18 mouse cellular contexts compared by ENCODE assay signal in genomic region chr5:111012064-111012463, GRCm38 (mm10).
DNase-seq lines count a peak whose midpoint lies in the region; ATAC-seq and TF ChIP-seq lines count a peak whose summit lies in the region.
"Had no signal": no experiment of that assay in that cellular context is flagged by ENCODE, and none has a peak within 500 bp of the region (broad histone marks: within the 10 kb centered on the region; RNA-seq: fewer than 3 reads in every experiment).

No protein-coding gene starts in this region.

- ATAC-seq in hindbrain, embryonic 12.5 days (ENCODE audit: low FRiP score), result no peak
- no peak for ATAC-seq in hindbrain, postnatal 0 days
- ATAC-seq in kidney, postnatal 0 days (replicated peaks; ENCODE audit: low FRiP score, low read depth), result no peak
- no peak for ATAC-seq in neural tube, embryonic 15.5 days (ENCODE audit: low FRiP score)
- ATAC-seq: CD4-positive, CD25-positive, alpha-beta regulatory T cell, adult 4 months; forebrain, embryonic 15.5 days; liver, embryonic 12.5 days had no signal

- peaks cover 24% of the 10 kb centered on the region for H3K4me1 ChIP-seq in hindbrain, embryonic 12.5 days
- H3K4me1 ChIP-seq in hindbrain, postnatal 0 days (ENCODE audit: insufficient read depth, low read length), result peaks cover 17% of the 10 kb centered on the region; the same call in 1 of the 2 replicates
- H3K4me1 ChIP-seq in kidney, postnatal 0 days (replicated peaks; ENCODE audit: insufficient read depth, low read length), result peaks cover 10% of the 10 kb centered on the region
- H3K4me1 ChIP-seq in embryonic facial prominence, embryonic 10.5 days, result peaks cover 46% of the 10 kb centered on the region
- H3K4me1 ChIP-seq in neural tube, embryonic 15.5 days, result peaks cover 70% of the 10 kb centered on the region
- H3K4me1 ChIP-seq: liver, embryonic 12.5 days had no signal

- 0 out of 2 replicates have a peak overlapping the region, but pooled peaks have one; percentile 13 for H3K27ac ChIP-seq in hindbrain, embryonic 12.5 days
- no peak overlapping the region for H3K27ac ChIP-seq in hindbrain, postnatal 0 days
- H3K27ac ChIP-seq in kidney, postnatal 0 days, result 0 out of 2 replicates have a peak overlapping the region, but pooled peaks have one; percentile 19
- H3K27ac ChIP-seq in embryonic facial prominence, embryonic 10.5 days (replicated peaks), result 0 out of 2 replicates have a peak overlapping the region, but pooled peaks have one; percentile 19
- peak overlapping the region; percentile 42; the same call in 1 of the 2 replicates for H3K27ac ChIP-seq in neural tube, embryonic 15.5 days (replicated peaks)
- H3K27ac ChIP-seq: forebrain, embryonic 15.5 days; heart, embryonic 13.5 days; layer of hippocampus, adult 2 months; liver, embryonic 12.5 days had no signal

- no peak for TF ChIP-seq CTCF in hindbrain, postnatal 0 days (IDR thresholded peaks at IDR 0.05; ENCODE audit: low read depth)
- TF ChIP-seq CTCF in kidney, postnatal 0 days (IDR thresholded peaks at IDR 0.05; ENCODE audit: low read depth), result no peak

- DNase-seq in hindbrain, postnatal 0 days (ENCODE audit: low spot score), result no peak
- DNase-seq in kidney, postnatal 0 days (ENCODE audit: low spot score), result no peak
- DNase-seq in kidney, postnatal 10 days, result no peak
- DNase-seq in embryonic facial prominence, embryonic 10.5 days (ENCODE audit: low spot score), result no peak
- no peak for DNase-seq in frontal cortex, postnatal 10 days (ENCODE audit: low spot score in 2 of 2)
- DNase-seq: cerebellum, postnatal 14 days; lung, embryonic 14.5 days; right cerebral cortex, postnatal 14 days; thymus, postnatal 25 days had no signal

- H3K27me3 ChIP-seq in hindbrain, embryonic 12.5 days, result no peaks in the 10 kb centered on the region
- no peaks in the 10 kb centered on the region for H3K27me3 ChIP-seq in hindbrain, postnatal 0 days (ENCODE audit: insufficient read depth, low read length)
- no peaks in the 10 kb centered on the region for H3K27me3 ChIP-seq in kidney, postnatal 0 days (ENCODE audit: insufficient read depth, low read length)
- no peaks in the 10 kb centered on the region for H3K27me3 ChIP-seq in embryonic facial prominence, embryonic 10.5 days (replicated peaks; ENCODE audit: low read depth, poor library complexity, severe bottlenecking)
- H3K27me3 ChIP-seq in neural tube, embryonic 15.5 days (replicated peaks), result no peaks in the 10 kb centered on the region
- H3K27me3 ChIP-seq: forebrain, embryonic 15.5 days; heart, embryonic 13.5 days; liver, embryonic 12.5 days had no signal

- H3K9ac ChIP-seq in hindbrain, embryonic 12.5 days, result no peak overlapping the region
- H3K9ac ChIP-seq in hindbrain, postnatal 0 days (replicated peaks; ENCODE audit: low read length), result no peak overlapping the region
- no peak overlapping the region for H3K9ac ChIP-seq in kidney, postnatal 0 days (ENCODE audit: low read depth, low read length)
- H3K9ac ChIP-seq in neural tube, embryonic 15.5 days (replicated peaks), result no peak overlapping the region
- H3K9ac ChIP-seq: forebrain, embryonic 15.5 days; heart, embryonic 13.5 days; liver, embryonic 12.5 days; lung, embryonic 14.5 days had no signal

- peaks cover 10% of the 10 kb centered on the region; the same call in 1 of the 2 replicates for H3K9me3 ChIP-seq in hindbrain, embryonic 12.5 days (replicated peaks)
- no peaks in the 10 kb centered on the region for H3K9me3 ChIP-seq in hindbrain, postnatal 0 days (ENCODE audit: low read length)
- H3K9me3 ChIP-seq in kidney, postnatal 0 days (replicated peaks; ENCODE audit: low read length), result no peaks in the 10 kb centered on the region
- peaks cover 18% of the 10 kb centered on the region; the same call in 1 of the 2 replicates for H3K9me3 ChIP-seq in embryonic facial prominence, embryonic 10.5 days
- no peaks in the 10 kb centered on the region for H3K9me3 ChIP-seq in neural tube, embryonic 15.5 days (replicated peaks)
- H3K9me3 ChIP-seq: forebrain, embryonic 15.5 days had no signal

- WGBS in hindbrain, embryonic 12.5 days, result 71% methylated on average over 11 of the region's 11 CpGs
- 57% methylated on average over 11 of the region's 11 CpGs for WGBS in hindbrain, postnatal 0 days
- 56% methylated on average over 11 of the region's 11 CpGs for WGBS in kidney, postnatal 0 days
- WGBS in embryonic facial prominence, embryonic 10.5 days, result 79% methylated on average over 11 of the region's 11 CpGs
- WGBS in neural tube, embryonic 15.5 days, result 59% methylated on average over 11 of the region's 11 CpGs

- no peak overlapping the region for H3K4me2 ChIP-seq in hindbrain, embryonic 12.5 days (replicated peaks)
- H3K4me2 ChIP-seq in hindbrain, postnatal 0 days (ENCODE audit: low read depth, low read length), result no peak overlapping the region
- no peak overlapping the region for H3K4me2 ChIP-seq in kidney, postnatal 0 days (ENCODE audit: low read length)
- no peak overlapping the region for H3K4me2 ChIP-seq in neural tube, embryonic 15.5 days
- H3K4me2 ChIP-seq: forebrain, embryonic 15.5 days; heart, embryonic 13.5 days; liver, embryonic 12.5 days; lung, embryonic 14.5 days; midbrain, embryonic 11.5 days had no signal

- H3K4me3 ChIP-seq in hindbrain, embryonic 12.5 days, result no peak overlapping the region
- H3K4me3 ChIP-seq in hindbrain, postnatal 0 days (ENCODE audit: low read length), result no peak overlapping the region
- no peak overlapping the region for H3K4me3 ChIP-seq in kidney, postnatal 0 days (replicated peaks; ENCODE audit: low read depth, low read length)
- no peak overlapping the region for H3K4me3 ChIP-seq in embryonic facial prominence, embryonic 10.5 days
- H3K4me3 ChIP-seq in neural tube, embryonic 15.5 days (replicated peaks), result no peak overlapping the region
- H3K4me3 ChIP-seq: forebrain, embryonic 15.5 days; heart, embryonic 13.5 days; layer of hippocampus, adult 2 months; liver, embryonic 12.5 days had no signal

- H3K36me3 ChIP-seq in hindbrain, embryonic 12.5 days, result peaks cover 5% of the 10 kb centered on the region; the same call in 1 of the 2 replicates
- no peaks in the 10 kb centered on the region for H3K36me3 ChIP-seq in hindbrain, postnatal 0 days (ENCODE audit: insufficient read depth, low read length)
- H3K36me3 ChIP-seq in kidney, postnatal 0 days (ENCODE audit: insufficient read depth, low read length), result no peaks in the 10 kb centered on the region
- H3K36me3 ChIP-seq in embryonic facial prominence, embryonic 10.5 days (replicated peaks), result peaks cover 23% of the 10 kb centered on the region
- H3K36me3 ChIP-seq in neural tube, embryonic 15.5 days, result no peaks in the 10 kb centered on the region
- H3K36me3 ChIP-seq: forebrain, embryonic 15.5 days; G1E; liver, embryonic 12.5 days had no signal
